Mouse (Mus musculus): ENCODE measurements around the gene Podxl. TPM values are rescaled to one million over a fixed set of nuclear protein-coding genes. Genes with fewer than 3 reads are reported as not detected.

Podxl gene
- polyA plus RNA-seq, 1 experiment from 2014 or later: 18.5 TPM

- Histone ChIP-seq H3K9me3 (replicated peaks; ENCODE audit: control insufficient read depth, low read length) (no peaks in the 10 kb centered on the region), H3K4me1 (ENCODE audit: control insufficient read depth, insufficient read depth, low read length) (no peaks in the 10 kb centered on the region), H3K36me3 (ENCODE audit: control insufficient read depth, insufficient read depth, low read length) (peaks cover 9% of the 10 kb centered on the region; the same call in 1 of the 2 replicates), H3K27me3 (ENCODE audit: control insufficient read depth, insufficient read depth, low read length) (no peaks in the 10 kb centered on the region), H3K9ac (ENCODE audit: low read length) (no peak overlapping the region), H3K4me3 (replicated peaks; ENCODE audit: low read length) (no peak overlapping the region), H3K27ac (ENCODE audit: low read length) (no peak overlapping the region), H3K4me2 (ENCODE audit: low read depth, low read length) (no peak overlapping the region)
- ATAC-seq (ENCODE audit: insufficient read depth, low FRiP score): no peak
Measured at GRCm38 (mm10) chr6:31500691-31501090, 63.1 kb downstream of the Podxl start.

- no peak overlapping the region for H3K9ac ChIP-seq (ENCODE audit: low read length)
- no peak overlapping the region for H3K4me2 ChIP-seq (ENCODE audit: low read depth, low read length)
- no peaks in the 10 kb centered on the region for H3K9me3 ChIP-seq (replicated peaks; ENCODE audit: control insufficient read depth, low read length)
- H3K27me3 ChIP-seq (ENCODE audit: control insufficient read depth, insufficient read depth, low read length): no peaks in the 10 kb centered on the region
- no peaks in the 10 kb centered on the region for H3K4me1 ChIP-seq (ENCODE audit: control insufficient read depth, insufficient read depth, low read length)
- no peak for ATAC-seq (ENCODE audit: insufficient read depth, low FRiP score)
- 78% methylated on average over 2 of the region's 2 CpGs for WGBS
- no peak overlapping the region for H3K4me3 ChIP-seq (replicated peaks; ENCODE audit: low read length)
- H3K36me3 ChIP-seq (ENCODE audit: control insufficient read depth, insufficient read depth, low read length): peaks cover 9% of the 10 kb centered on the region; the same call in 1 of the 2 replicates
- no peak overlapping the region for H3K27ac ChIP-seq (ENCODE audit: low read length)
Measured at GRCm38 (mm10) chr6:31500260-31500659, 63.5 kb downstream of the Podxl start.

GRCm38 (mm10) chr6:31499836-31500235 is 63.9 kb downstream of the Podxl start:
- Histone ChIP-seq H3K4me2 (ENCODE audit: low read depth, low read length) (no peak overlapping the region), H3K36me3 (ENCODE audit: control insufficient read depth, insufficient read depth, low read length) (peaks cover 9% of the 10 kb centered on the region; the same call in 1 of the 2 replicates), H3K9me3 (replicated peaks; ENCODE audit: control insufficient read depth, low read length) (no peaks in the 10 kb centered on the region), H3K4me1 (ENCODE audit: control insufficient read depth, insufficient read depth, low read length) (no peaks in the 10 kb centered on the region), H3K4me3 (replicated peaks; ENCODE audit: low read length) (no peak overlapping the region), H3K27me3 (ENCODE audit: control insufficient read depth, insufficient read depth, low read length) (no peaks in the 10 kb centered on the region), H3K27ac (ENCODE audit: low read length) (no peak overlapping the region), H3K9ac (ENCODE audit: low read length) (no peak overlapping the region)
- 86% methylated on average over 10 of the region's 10 CpGs for WGBS
- no peak for ATAC-seq (ENCODE audit: insufficient read depth, low FRiP score)

GRCm38 (mm10) chr6:31496227-31496626 is 67.6 kb downstream of the Podxl start:
- H3K27ac ChIP-seq (ENCODE audit: low read length): no peak overlapping the region
- no peaks in the 10 kb centered on the region for H3K4me1 ChIP-seq (ENCODE audit: control insufficient read depth, insufficient read depth, low read length)
- ATAC-seq (ENCODE audit: insufficient read depth, low FRiP score): no peak
- no peak overlapping the region for H3K4me2 ChIP-seq (ENCODE audit: low read depth, low read length)
- no peak overlapping the region for H3K4me3 ChIP-seq (replicated peaks; ENCODE audit: low read length)
- H3K27me3 ChIP-seq (ENCODE audit: control insufficient read depth, insufficient read depth, low read length): no peaks in the 10 kb centered on the region
- 0 out of 2 replicates have a peak, but pooled peaks cover 7% of the 10 kb centered on the region for H3K36me3 ChIP-seq (ENCODE audit: control insufficient read depth, insufficient read depth, low read length)
- H3K9ac ChIP-seq (ENCODE audit: low read length): no peak overlapping the region
- WGBS: 94% methylated on average over 2 of the region's 2 CpGs
- H3K9me3 ChIP-seq (replicated peaks; ENCODE audit: control insufficient read depth, low read length): no peaks in the 10 kb centered on the region

- H3K27ac ChIP-seq (ENCODE audit: low read length): no peak overlapping the region
- H3K9ac ChIP-seq (ENCODE audit: low read length): no peak overlapping the region
- H3K9me3 ChIP-seq (replicated peaks; ENCODE audit: control insufficient read depth, low read length): no peaks in the 10 kb centered on the region
- H3K4me2 ChIP-seq (ENCODE audit: low read depth, low read length): no peak overlapping the region
- H3K4me3 ChIP-seq (replicated peaks; ENCODE audit: low read length): no peak overlapping the region
- H3K4me1 ChIP-seq (ENCODE audit: control insufficient read depth, insufficient read depth, low read length): no peaks in the 10 kb centered on the region
- H3K36me3 ChIP-seq (ENCODE audit: control insufficient read depth, insufficient read depth, low read length): 0 out of 2 replicates have a peak, but pooled peaks cover 7% of the 10 kb centered on the region
- WGBS: 91% methylated on average over 2 of the region's 2 CpGs
- no peak for ATAC-seq (ENCODE audit: insufficient read depth, low FRiP score)
- no peaks in the 10 kb centered on the region for H3K27me3 ChIP-seq (ENCODE audit: control insufficient read depth, insufficient read depth, low read length)
Measured at GRCm38 (mm10) chr6:31495122-31495731, 68.6 kb downstream of the Podxl start.

- no peaks in the 10 kb centered on the region for H3K9me3 ChIP-seq (replicated peaks; ENCODE audit: control insufficient read depth, low read length)
- no peak overlapping the region for H3K4me2 ChIP-seq (ENCODE audit: low read depth, low read length)
- no peak for ATAC-seq (ENCODE audit: insufficient read depth, low FRiP score)
- H3K4me3 ChIP-seq (replicated peaks; ENCODE audit: low read length): no peak overlapping the region
- no peaks in the 10 kb centered on the region for H3K27me3 ChIP-seq (ENCODE audit: control insufficient read depth, insufficient read depth, low read length)
- H3K36me3 ChIP-seq (ENCODE audit: control insufficient read depth, insufficient read depth, low read length): peaks cover 10% of the 10 kb centered on the region; the same call in 1 of the 2 replicates
- no peak overlapping the region for H3K27ac ChIP-seq (ENCODE audit: low read length)
- H3K9ac ChIP-seq (ENCODE audit: low read length): no peak overlapping the region
- 92% methylated on average over 7 of the region's 7 CpGs for WGBS
- no peaks in the 10 kb centered on the region for H3K4me1 ChIP-seq (ENCODE audit: control insufficient read depth, insufficient read depth, low read length)
Measured at GRCm38 (mm10) chr6:31489950-31490349, 73.8 kb downstream of the Podxl start.

- Histone ChIP-seq H3K4me1 (ENCODE audit: control insufficient read depth, insufficient read depth, low read length) (no peaks in the 10 kb centered on the region), H3K4me3 (replicated peaks; ENCODE audit: low read length) (no peak overlapping the region), H3K4me2 (ENCODE audit: low read depth, low read length) (no peak overlapping the region), H3K27ac (ENCODE audit: low read length) (no peak overlapping the region), H3K9me3 (replicated peaks; ENCODE audit: control insufficient read depth, low read length) (no peaks in the 10 kb centered on the region), H3K9ac (ENCODE audit: low read length) (no peak overlapping the region), H3K27me3 (ENCODE audit: control insufficient read depth, insufficient read depth, low read length) (no peaks in the 10 kb centered on the region), H3K36me3 (ENCODE audit: control insufficient read depth, insufficient read depth, low read length) (peaks cover 7% of the 10 kb centered on the region; the same call in 1 of the 2 replicates)
- no peak for ATAC-seq (ENCODE audit: insufficient read depth, low FRiP score)
- WGBS: 96% methylated on average over 2 of the region's 2 CpGs
Measured at GRCm38 (mm10) chr6:31486601-31487000, 77.2 kb downstream of the Podxl start.

- no peaks in the 10 kb centered on the region for H3K9me3 ChIP-seq (replicated peaks; ENCODE audit: control insufficient read depth, low read length)
- H3K27me3 ChIP-seq (ENCODE audit: control insufficient read depth, insufficient read depth, low read length): no peaks in the 10 kb centered on the region
- no peaks in the 10 kb centered on the region for H3K4me1 ChIP-seq (ENCODE audit: control insufficient read depth, insufficient read depth, low read length)
- WGBS: 79% methylated on average over 4 of the region's 4 CpGs
- no peak overlapping the region for H3K27ac ChIP-seq (ENCODE audit: low read length)
- H3K4me2 ChIP-seq (ENCODE audit: low read depth, low read length): no peak overlapping the region
- H3K4me3 ChIP-seq (replicated peaks; ENCODE audit: low read length): no peak overlapping the region
- no peak overlapping the region for H3K9ac ChIP-seq (ENCODE audit: low read length)
- no peak for ATAC-seq (ENCODE audit: insufficient read depth, low FRiP score)
- peaks cover 7% of the 10 kb centered on the region for H3K36me3 ChIP-seq (ENCODE audit: control insufficient read depth, insufficient read depth, low read length)
Measured at GRCm38 (mm10) chr6:31480008-31480407, 83.8 kb downstream of the Podxl start.

GRCm38 (mm10) chr6:31478221-31478620 is 85.6 kb downstream of the Podxl start:
- WGBS: 77% methylated on average over 4 of the region's 4 CpGs
- H3K27me3 ChIP-seq (ENCODE audit: control insufficient read depth, insufficient read depth, low read length): no peaks in the 10 kb centered on the region

More at GRCm38 (mm10) chr6:31478221-31478620, 85.6 kb downstream of the Podxl start:
- Histone ChIP-seq H3K9ac (ENCODE audit: low read length) (no peak overlapping the region), H3K4me3 (replicated peaks; ENCODE audit: low read length) (no peak overlapping the region), H3K9me3 (replicated peaks; ENCODE audit: control insufficient read depth, low read length) (no peaks in the 10 kb centered on the region), H3K27ac (ENCODE audit: low read length) (no peak overlapping the region), H3K4me2 (ENCODE audit: low read depth, low read length) (no peak overlapping the region), H3K36me3 (ENCODE audit: control insufficient read depth, insufficient read depth, low read length) (peaks cover 7% of the 10 kb centered on the region), H3K4me1 (ENCODE audit: control insufficient read depth, insufficient read depth, low read length) (no peaks in the 10 kb centered on the region)
- no peak for ATAC-seq (ENCODE audit: insufficient read depth, low FRiP score)

Measured in stomach, embryonic 16.5 days (tissue).